Mouse (Mus musculus) frontal cortex, postnatal 25 days (tissue): ENCODE results near the gene Dtnb.
A peak's percentile ranks its signal among the peaks of the same experiment; 100 is the strongest.

Experiments
- DNase-seq, 2 experiments: peaks; one replicate each; pipeline ENCODE4 v3.0.0; 2022; ENCODE audit warnings: low spot score in 2 of 2

Dtnb gene

DNA sequence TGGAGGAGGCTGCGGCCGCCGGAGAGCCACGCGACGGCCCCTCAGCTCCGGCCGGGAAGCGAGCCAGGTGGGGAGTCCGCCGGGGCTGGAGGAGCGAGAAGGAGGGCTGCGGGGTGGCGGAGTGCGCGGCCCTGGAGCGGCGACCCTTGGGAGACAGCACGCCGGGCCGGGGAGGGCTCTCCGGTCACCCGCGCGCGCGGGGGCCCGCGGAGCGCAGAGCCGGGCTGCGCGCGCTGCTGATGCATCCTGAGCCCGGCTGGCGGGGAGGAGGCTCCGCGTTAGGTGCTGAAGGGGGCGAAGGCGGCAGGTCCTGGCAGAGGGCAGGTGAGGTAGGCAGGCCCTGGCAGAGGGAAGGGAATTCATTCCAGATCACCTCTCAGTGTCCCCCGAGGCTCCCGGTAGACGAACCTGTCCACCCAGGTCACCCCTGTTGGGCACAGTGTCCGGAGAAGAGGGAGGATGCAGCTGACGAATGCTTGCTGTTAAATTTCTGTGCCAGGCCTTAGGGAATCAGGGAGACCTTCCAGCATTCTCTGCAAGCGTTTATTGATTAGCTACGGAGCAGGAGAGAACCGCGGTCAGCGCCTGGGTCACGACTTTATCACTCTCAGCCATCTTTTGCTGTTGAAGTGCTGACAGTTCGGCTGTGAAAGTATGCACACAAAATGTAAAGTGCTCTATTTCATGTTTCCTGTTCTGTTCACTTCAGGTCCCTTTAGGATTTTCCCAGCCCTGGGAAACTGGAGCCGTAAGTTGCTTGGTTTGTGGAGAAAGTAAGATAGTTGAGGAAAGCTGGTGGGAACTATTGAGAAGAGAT, 608 bp downstream of the Dtnb start:
- peak in 1 of 2 experiments; percentile 37 for DNase-seq

DNA sequence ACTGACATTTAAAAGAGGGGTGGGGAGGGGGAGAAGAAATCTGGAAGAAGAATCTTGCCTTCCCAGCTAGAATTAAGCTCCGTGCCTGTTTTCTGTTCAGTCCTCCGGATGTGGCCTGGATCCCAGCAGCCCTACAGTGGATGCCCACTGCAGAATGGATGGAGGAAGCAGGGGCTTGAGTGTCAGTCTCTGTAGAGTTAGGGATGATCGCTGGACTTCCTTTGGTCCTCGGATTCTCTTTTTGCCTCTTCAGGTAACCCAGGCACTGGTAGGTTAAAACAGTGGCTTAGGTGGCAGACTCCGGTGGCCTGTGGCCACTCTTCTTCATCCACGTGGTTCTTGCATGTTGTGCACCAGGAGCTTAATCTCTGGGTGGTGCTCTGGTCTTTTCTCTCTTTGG, 1.2 kb downstream of the Dtnb start:
- DNase-seq: no peak

DNA sequence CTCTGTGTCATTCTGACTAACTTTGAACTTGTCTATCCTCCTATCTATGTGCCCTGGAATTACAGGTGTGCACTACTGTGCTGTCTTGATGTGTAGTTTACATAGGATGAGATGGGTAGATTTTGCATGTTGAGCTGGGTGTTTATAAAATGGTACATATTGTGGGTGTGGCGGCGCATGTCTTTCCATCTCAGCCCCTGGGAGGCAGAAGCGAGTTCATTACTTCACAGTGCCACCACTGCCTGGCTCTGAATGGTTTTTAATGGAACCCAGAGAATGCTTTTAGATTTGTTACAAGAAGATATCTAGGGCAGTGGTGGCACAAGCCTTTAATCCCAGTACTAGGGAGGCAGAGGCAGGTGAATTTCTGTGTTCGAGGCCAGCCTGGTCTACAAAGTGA, 2.5 kb downstream of the Dtnb start:
- no peak for DNase-seq

DNA sequence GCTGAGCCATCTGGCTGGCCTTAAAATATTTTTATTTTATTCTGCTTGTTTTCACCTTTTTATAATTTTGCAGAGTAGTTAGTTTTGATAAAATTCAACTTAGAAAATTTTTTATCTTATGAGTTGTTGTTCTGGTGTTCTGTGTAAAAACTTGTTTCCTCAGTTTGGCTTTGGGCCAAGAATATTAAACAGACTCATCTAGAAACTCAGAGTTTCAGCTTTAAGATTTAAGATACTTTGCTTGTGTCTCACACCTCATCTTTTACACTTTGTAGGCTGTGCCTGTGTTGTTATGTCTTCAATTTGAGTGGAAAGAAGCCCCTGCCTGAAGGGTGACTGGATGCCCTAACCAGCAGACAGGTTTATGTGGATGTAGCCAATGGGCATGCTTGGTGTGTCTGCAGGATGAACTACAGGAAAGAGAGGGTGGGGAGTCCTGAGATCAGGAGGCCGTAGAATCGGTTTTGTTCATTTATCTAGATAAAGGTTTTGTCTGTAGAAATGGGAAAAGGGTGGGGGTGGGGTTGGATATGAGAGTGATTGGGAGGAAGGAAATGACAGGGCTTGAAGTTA, 7.9 kb downstream of the Dtnb start:
- no peak for DNase-seq

DNA sequence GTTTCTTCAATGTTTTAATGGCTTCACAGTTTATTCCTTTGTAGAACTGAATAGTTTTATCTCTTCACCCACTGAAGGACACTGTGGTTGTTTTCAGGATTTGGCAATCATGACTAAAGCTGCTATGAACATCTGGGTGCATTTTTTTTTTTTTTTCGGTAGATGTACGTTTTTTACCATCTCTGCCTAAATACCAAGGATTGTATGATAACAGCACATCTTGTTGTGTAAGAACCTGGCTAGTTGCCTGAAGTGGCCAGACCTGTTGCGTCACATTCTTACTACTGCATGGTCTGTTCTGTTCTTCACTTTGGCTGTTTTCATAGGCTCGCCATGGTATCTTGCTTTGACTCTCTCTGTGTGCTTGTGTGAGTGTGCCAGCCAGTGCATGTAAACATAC, 10.4 kb downstream of the Dtnb start:
- no peak for DNase-seq

DNA sequence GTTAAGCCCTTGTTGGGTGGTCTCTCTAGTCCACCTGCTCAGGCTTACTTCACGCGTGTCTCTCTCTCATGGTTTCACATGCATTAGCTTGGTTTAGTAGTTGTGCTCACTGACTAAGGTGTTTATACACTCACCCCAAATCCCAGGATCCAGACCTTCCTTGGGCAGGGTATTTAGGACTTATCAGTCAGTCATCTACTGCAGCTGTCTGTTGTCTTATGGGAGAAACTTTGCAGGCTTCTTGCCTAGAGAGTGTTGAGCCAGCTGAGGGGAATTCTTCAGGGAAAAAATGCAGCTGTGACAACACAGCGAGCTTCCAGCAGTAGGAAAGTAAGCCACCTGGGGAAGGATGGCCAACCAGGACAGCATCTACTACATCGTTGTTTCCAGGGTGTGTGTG, 13.3 kb downstream of the Dtnb start:
- no peak for DNase-seq

DNA sequence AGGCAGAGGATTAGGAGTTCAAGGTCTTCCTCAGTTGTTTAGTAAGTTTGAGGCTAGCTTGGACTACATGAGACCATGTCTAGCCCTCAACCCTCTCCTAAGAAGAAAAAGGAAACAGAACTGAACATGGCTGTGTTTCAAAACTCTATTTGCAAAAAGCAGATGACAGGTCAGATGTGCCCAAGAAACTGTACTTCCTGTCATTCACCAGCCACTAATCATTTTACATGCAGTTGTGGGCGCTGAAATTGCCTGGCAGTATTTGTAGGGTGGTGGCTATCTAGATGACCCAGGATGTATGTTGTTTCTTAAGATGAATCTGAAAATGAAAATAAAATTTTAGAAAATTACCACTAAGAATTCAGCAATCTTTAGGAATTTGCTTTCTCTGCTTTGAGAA, 14.8 kb downstream of the Dtnb start:
- no peak for DNase-seq

DNA sequence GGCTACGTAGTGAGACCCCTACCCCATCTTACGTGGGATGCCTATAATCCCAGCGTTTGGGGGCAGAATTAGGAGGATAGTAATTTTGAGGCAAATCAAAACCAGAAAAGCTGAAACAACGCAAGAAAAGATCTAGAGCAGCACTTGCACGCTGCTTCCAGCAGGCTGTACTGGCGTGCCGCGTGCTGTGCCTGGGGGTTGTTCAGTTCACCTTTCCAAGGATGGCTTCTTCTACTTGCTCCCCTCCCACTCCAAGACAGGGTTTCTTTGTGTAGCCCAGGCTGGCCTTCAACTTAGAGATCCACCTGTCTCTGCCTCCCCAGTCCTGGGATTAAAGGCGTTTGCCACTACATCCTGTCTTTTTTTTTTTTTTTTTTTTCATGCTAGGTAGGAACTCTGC, 17.9 kb downstream of the Dtnb start:
- DNase-seq: no peak

DNA sequence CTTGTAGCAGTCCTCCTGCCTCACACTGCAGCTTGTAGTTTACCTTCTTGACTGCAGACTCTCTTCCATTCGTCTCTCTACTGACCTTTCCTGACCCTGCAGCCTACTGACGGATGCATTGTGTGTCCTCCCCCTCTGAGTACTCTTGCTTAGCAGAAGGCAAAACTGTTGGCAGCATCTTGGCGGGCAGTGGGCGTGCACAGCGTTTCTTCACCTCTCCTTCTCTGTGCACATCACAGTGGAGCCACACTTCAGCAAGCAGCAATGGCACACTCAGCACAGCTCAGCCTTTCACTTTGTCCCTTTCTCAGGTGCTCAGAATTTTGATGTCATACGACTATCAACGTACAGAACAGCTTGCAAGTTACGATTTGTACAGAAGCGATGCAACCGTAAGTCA, 19.4 kb downstream of the Dtnb start:
- peak in 1 of 2 experiments; percentile 22 for DNase-seq

DNA sequence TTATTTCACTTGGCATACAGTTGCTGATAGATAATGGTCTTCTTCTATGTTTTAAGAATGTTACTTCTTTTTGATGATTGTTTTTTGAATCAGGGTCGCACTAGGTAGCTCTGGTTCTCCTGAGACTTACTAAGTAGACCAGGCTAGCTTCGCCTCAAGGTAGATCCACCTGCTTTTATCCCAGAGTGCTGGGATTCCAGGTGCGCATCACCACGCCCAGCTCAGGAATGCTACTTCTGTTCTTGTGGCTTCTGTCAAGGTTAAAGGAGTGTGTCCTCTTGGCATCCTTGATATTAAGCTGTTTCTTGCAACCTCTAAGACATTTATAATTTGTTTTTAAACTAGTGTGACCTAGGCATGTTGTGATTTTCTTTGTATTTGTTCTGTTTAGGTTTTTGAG, 30.6 kb downstream of the Dtnb start:
- no peak for DNase-seq

DNA sequence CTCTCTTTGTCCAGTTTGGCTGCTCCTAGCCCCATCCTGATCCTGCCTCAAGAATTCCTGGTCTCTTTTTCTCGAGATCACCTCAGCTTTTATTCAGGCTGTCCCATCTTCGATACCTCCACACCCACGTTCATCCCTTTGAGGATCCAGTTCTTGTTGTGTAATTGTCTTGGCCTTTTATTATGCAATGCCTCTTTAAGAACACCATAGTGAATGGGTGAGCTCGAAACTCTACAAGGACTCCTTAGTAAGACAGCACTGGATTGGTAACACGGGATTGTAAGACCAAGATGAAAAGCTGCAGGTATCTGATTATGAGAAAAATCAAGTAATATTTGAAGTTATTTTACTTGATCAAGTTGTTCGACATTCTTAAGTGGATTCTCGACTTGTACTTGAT, 34.0 kb downstream of the Dtnb start:
- no peak for DNase-seq

DNA sequence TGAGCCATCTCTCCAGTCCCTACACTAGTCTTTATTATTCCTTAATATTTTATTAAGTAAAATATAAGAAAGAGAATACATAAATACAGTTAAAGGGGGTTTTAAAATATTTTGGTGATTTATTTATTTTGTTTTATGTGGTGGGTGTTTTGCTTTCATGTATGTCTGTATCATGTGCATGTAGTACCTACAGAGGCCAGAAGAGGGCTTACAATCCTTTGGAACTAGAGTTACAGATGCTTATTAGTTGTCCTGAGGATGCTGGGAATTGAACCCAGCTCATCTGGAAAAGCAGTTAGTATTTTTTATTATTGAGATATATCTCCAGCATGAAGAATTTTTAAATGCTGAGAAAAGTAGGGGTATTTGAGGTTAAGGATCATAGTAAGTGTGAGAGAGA, 37.6 kb downstream of the Dtnb start:
- no peak for DNase-seq

DNA sequence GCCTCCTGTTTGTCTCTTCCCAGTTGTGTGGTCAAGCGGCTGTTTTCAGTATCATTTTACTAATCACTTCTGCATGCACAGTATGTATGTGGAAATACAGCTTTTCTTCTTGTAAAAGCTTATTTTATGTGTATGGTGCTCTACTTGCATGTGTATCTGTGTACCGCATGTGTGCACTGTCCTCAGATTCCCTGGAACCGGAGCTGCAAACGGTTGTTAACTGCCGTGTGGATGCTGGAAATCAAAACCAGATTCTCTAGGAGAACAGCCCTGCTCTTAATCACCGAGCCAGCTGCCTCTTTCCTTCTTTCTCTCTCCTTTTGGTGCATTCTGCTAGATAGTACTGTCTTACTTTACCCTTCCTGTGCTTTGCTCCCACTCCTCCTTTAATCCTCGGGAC, 39.7 kb downstream of the Dtnb start:
- no peak for DNase-seq

DNA sequence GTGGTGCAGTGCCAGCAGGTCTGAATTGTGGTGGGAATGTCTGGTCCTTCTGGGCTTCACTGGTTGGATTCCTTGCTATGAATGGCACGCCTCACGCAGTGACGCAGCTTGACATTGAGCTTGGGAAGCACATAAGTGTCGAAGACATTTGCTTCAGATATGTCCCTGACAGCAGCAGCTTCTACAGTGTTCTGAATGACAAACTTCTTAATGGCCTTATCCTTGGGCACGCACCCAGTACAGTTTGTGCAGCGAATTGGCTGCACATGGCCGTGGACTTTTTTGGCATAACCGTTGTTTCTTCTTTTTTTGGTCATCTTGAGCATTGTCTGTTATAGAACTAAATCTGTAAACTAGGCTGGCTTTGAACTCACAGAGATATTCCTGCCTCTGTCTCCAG, 42.9 kb downstream of the Dtnb start:
- no peak for DNase-seq

DNA sequence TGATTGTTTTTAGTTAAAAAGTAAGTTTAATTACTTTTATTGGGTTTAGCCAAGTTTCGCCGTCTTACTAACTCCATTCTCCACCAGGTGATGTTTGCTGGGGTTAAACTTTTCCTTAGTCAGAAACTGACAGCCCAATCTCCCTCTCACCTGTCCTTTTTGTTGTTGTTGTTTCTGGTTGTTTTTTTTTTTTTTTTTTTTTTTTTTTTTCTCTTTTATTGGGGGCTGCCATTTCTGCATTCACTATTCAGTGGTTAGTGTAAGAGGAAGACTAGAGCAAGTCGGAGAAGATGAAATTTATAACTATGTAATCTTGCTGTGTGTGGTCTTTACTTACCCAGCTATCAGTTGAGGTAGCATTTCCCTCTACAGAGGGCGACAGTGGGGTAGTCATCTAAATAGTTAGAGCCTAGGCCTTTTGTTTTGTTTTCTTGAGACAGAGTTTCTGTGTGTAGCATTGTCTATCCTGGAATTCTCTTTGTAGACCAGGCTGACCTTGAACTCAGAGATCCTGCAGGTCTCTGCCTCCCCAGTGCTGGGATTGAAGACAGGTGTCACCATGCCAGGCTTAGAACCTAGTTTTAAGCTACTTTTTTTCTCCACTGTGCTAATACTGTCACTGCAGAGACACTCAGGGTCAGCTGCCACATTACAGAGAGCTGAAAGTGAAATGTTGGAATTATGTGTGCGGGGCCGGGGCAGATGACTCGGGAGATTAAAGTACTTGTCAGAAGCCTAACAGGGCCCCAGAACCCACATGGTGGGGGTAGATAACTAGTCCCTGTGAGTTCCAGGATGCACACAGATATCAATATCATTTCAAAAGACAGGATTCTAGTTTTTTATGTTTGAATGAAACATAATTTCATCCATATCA, 46.2 kb downstream of the Dtnb start:
- no peak for DNase-seq

DNA sequence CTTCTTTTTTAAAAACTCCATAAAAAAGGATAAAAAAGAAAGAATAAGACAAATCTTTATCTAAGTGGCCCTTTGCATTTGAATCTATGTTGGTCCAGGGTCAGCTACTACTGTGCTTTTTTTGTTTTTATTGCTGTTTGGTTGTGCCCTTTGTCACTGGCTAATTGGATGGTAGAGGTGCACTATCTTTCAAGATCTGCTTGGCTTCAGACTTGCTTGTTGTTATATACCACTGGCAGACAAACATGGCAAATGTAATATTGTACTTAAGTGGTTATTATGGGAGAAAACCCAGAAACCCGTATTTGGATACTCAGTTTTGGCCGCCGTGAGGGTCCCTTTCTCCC, 46.8 kb downstream of the Dtnb start:
- no peak for DNase-seq

DNA sequence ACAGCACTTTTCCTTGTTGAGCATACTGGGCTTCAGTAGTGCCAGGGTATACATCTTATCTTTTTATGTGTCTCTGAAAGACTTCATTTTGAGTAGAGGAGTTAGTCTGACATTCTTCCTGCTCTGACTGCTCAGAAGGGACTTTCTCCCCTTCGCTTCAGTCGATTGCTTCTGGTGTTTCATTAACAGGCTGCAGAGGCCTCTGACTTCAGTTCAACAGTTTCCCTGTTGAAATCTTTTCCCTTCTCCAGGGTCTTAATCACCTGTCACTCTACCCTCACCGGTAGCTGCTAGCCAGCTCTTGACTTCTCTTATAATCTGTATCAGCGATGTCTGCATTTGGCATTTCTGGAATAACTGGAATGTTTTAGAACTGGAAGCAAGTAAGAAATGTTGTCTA, 54.7 kb downstream of the Dtnb start:
- DNase-seq: no peak

DNA sequence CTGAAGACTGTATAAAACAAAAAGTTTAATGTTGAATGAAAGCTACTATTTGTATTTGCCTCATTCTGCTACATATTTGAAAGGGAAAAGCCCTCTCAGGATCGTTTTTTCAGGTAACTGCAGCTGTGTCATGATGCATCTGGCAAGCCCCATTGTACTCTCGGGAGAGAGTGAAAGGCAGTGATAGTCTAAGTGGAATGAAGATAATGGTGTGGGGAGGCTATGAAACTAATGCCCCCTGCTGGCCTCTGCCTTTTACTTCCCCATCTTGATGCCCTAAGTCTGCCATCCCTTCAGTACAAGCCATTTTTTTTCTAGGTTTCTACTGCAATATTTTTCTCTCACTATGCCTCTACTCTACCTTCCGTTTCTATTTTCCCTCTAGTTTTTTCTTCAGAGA, 69.8 kb downstream of the Dtnb start:
- DNase-seq: no peak

DNA sequence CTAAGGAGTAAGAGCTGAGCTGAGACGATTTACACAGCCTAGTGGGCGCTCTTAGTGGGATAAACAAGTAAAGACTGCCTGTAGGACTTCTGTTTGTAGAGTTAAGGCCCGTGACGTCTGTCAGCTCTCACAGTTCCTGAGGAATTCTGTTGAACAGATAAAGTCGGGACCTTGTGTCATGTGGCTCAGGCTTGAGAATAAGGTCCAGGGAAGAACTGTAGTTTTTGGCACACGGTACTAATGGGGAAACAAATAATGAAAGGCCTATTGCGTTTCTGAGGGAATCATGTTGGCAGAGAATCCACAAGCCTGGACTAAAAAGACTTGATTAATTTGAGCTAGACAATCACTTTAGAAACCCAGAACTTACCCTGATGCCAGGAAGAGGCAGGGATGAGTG, 84.6 kb downstream of the Dtnb start:
- DNase-seq: no peak

DNA sequence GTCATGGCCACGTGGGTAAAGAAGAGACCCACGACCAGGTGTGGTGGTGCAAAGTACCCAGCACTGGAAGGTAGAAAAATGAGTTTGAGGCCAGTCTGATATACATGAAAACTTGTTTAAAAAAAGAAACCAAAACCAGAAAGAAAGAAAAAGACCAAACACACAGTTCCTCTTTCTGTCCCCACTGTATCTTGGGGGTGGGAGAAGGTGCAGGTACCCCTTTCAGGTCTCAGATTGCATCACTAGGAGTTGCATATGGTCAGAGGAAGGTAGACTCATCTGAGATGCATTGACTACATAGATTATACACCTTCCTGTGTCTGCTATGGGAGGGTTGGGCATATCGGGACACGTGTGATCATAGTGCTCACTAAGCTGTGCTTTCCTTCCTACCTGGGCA, 85.1 kb downstream of the Dtnb start:
- no peak for DNase-seq

DNA sequence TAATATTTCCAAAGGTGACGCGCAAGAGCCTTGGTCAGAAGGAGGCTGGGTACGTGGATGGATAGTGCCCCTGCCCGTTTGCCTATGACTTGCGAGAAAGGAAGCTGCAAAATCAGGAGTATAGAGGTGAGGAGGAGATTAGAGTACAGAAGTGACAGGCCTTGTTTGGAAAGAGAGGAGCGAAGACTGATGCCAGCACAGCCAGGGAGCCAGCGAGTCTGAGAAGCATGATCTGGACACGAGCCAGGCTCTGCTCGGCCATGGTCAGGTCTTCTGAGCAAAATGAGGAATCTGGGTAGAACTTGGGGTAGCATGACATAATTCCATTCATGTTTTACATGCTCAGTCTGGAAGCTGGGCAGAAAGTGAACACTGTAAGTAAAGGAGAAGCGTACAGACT, 85.6 kb downstream of the Dtnb start:
- no peak for DNase-seq

DNA sequence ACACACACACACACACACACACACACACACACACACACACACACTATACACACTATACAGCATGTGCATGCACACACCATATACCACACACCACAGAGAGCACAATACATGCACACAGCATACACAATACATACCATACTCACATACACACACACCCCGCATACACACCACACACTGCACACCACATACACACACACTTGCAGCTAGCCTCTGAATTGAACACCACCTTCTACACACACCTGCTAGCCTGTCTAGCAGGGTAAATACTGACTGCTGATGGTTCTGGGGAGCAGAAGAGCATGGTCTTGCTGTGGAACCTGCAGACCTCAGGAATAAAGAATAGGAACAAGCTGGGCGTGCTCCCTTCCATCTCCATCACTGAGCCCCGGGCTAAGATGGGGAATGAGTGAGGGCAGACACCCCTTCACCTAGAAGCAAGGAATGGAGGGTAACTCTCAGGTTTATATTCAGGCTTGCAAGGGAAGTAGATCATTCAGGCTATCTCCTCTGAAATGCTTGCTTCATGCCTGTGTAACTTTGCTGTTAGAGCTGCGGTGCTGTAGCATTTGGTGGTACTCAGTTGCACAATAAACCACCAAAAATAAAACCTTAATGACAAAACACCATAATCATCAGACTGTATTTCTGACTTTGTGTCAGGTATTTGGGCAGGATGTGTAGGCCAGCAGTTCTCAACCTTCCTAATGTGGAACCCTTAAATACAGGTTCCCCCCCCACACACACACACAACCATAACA, 87.6 kb downstream of the Dtnb start:
- no peak for DNase-seq
